11 mouse cellular contexts compared by ENCODE assay signal in the genomic region with DNA sequence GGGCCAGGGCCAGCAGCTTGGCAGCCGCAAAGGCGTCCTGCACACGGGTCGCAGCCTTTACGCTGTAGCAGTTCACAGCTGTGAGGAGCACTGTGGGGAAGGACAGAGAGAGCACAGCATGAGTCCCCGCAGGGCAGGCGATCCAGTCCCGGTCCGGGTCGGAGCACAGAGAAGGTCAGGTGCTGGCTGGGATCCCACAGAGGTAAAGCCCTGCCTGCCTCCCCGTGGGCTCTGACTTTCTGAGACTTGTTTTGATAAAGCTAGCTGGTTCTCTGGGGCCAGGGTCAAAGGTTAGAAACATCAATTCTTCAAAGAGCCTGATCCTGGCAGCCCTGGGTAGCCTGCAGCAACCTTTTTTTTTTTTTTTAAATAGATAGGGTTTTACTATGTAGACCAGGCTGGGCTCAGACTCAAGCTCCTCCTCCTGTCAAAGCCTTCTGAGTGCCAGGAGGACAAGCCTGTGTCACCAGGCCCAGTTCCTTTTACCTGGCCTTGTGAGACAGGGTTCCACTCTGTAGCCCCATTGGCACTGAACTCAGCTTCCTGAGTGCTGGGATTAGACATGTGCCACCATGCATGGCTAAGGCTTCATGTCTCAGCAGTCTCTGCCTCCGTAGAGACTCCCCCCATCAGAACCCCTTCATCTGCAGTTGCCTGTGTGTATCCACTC. TPM values are rescaled to one million over a fixed set of nuclear protein-coding genes. Genes with fewer than 3 reads are reported as not detected.
A peak's percentile ranks its signal among the peaks of the same experiment; 100 is the strongest.
DNase-seq lines count a peak whose midpoint lies in the region; ATAC-seq and TF ChIP-seq lines count a peak whose summit lies in the region.
"Had no signal": no experiment of that assay in that cellular context is flagged by ENCODE, and none has a peak within 500 bp of the region (broad histone marks: within the 10 kb centered on the region; RNA-seq: fewer than 3 reads in every experiment).

No protein-coding gene starts in this region.

- peak overlapping the region; percentile 91; the same call in 1 of the 2 replicates for H3K27ac ChIP-seq in forebrain, embryonic 16.5 days (ENCODE audit: low read length)
- no peak overlapping the region for H3K27ac ChIP-seq in forebrain, postnatal 0 days (ENCODE audit: low read depth, low read length)
- H3K27ac ChIP-seq in hindbrain, embryonic 16.5 days (ENCODE audit: low read depth, low read length) = no peak overlapping the region
- H3K27ac ChIP-seq in liver, embryonic 13.5 days = peak overlapping the region; percentile 100

- H3K4me1 ChIP-seq in forebrain, embryonic 16.5 days (replicated peaks; ENCODE audit: control insufficient read depth, insufficient read depth, low read length) = peaks cover 29% of the 10 kb centered on the region
- peaks cover 19% of the 10 kb centered on the region for H3K4me1 ChIP-seq in forebrain, postnatal 0 days (ENCODE audit: insufficient read depth)
- H3K4me1 ChIP-seq in E14TG2a.4 (replicated peaks; ENCODE audit: low read depth, low read length) = peaks cover 87% of the 10 kb centered on the region
- peaks cover 31% of the 10 kb centered on the region for H3K4me1 ChIP-seq in hindbrain, embryonic 16.5 days (ENCODE audit: control insufficient read depth, insufficient read depth, low read depth, low read length)
- H3K4me1 ChIP-seq in liver, embryonic 13.5 days (replicated peaks) = peaks cover 84% of the 10 kb centered on the region

- H3K4me2 ChIP-seq in forebrain, embryonic 16.5 days (ENCODE audit: low read length) = no peak overlapping the region
- H3K4me2 ChIP-seq in forebrain, postnatal 0 days (ENCODE audit: low read depth) = no peak overlapping the region
- H3K4me2 ChIP-seq in hindbrain, embryonic 16.5 days (ENCODE audit: low read length) = no peak overlapping the region
- peak overlapping the region; percentile 87 for H3K4me2 ChIP-seq in liver, embryonic 13.5 days

- H3K9ac ChIP-seq in forebrain, embryonic 16.5 days (replicated peaks; ENCODE audit: low read depth, low read length) = no peak overlapping the region
- no peak overlapping the region for H3K9ac ChIP-seq in forebrain, postnatal 0 days
- peak overlapping the region; percentile 7; the same call in 1 of the 2 replicates for H3K9ac ChIP-seq in hindbrain, embryonic 16.5 days (ENCODE audit: low read depth, low read length)
- peak overlapping the region; percentile 91 for H3K9ac ChIP-seq in liver, embryonic 13.5 days

- no peaks in the 10 kb centered on the region for H3K27me3 ChIP-seq in forebrain, embryonic 16.5 days (replicated peaks; ENCODE audit: control insufficient read depth, insufficient read depth, low read length)
- no peaks in the 10 kb centered on the region for H3K27me3 ChIP-seq in forebrain, postnatal 0 days (ENCODE audit: insufficient read depth, low read length)
- no peaks in the 10 kb centered on the region for H3K27me3 ChIP-seq in E14TG2a.4 (ENCODE audit: insufficient read depth, low read length)
- H3K27me3 ChIP-seq in hindbrain, embryonic 16.5 days (replicated peaks; ENCODE audit: control insufficient read depth, insufficient read depth, low read length) = no peaks in the 10 kb centered on the region
- H3K27me3 ChIP-seq in liver, embryonic 13.5 days = no peaks in the 10 kb centered on the region

- no peaks in the 10 kb centered on the region for H3K9me3 ChIP-seq in forebrain, embryonic 16.5 days (ENCODE audit: control insufficient read depth, low read length)
- no peaks in the 10 kb centered on the region for H3K9me3 ChIP-seq in forebrain, postnatal 0 days (ENCODE audit: low read length)
- no peaks in the 10 kb centered on the region for H3K9me3 ChIP-seq in E14TG2a.4 (ENCODE audit: low read length)
- H3K9me3 ChIP-seq in hindbrain, embryonic 16.5 days (ENCODE audit: control insufficient read depth, low read length) = no peaks in the 10 kb centered on the region
- H3K9me3 ChIP-seq in liver, embryonic 13.5 days (replicated peaks) = no peaks in the 10 kb centered on the region

- WGBS in forebrain, embryonic 16.5 days = 40% methylated on average over 12 of the region's 12 CpGs
- WGBS in forebrain, postnatal 0 days = 52% methylated on average over 12 of the region's 12 CpGs
- WGBS in hindbrain, embryonic 16.5 days = 29% methylated on average over 12 of the region's 12 CpGs
- 83% methylated on average over 12 of the region's 12 CpGs for WGBS in liver, embryonic 13.5 days (ENCODE audit: insufficient replicate concordance)

- no peaks in the 10 kb centered on the region for H3K36me3 ChIP-seq in forebrain, embryonic 16.5 days (ENCODE audit: control insufficient read depth, insufficient read depth)
- H3K36me3 ChIP-seq in forebrain, postnatal 0 days (ENCODE audit: insufficient read depth) = peaks cover 16% of the 10 kb centered on the region
- peaks cover 88% of the 10 kb centered on the region for H3K36me3 ChIP-seq in E14TG2a.4 (ENCODE audit: insufficient read depth, low read length)
- no peaks in the 10 kb centered on the region for H3K36me3 ChIP-seq in hindbrain, embryonic 16.5 days (ENCODE audit: control insufficient read depth, insufficient read depth, low read length)
- peaks cover 78% of the 10 kb centered on the region for H3K36me3 ChIP-seq in liver, embryonic 13.5 days

- DNase-seq in forebrain, postnatal 0 days = no peak
- DNase-seq in liver, embryonic 13.5 days = no peak
- DNase-seq in right cerebral cortex, postnatal 4 days = no peak
- DNase-seq in B cell, adult 2 months = no peak
- DNase-seq in thymus, postnatal 10 days (ENCODE audit: low spot score in 2 of 2) = no peak

- TF ChIP-seq CTCF in forebrain, postnatal 0 days (IDR thresholded peaks at IDR 0.05; ENCODE audit: low read depth) = no peak
- TF ChIP-seq CTCF in E14TG2a.4 (conservative IDR thresholded peaks at IDR 0.05; ENCODE audit: low read length) = no peak

- no peak for ATAC-seq in forebrain, embryonic 16.5 days
- no peak for ATAC-seq in forebrain, postnatal 0 days
- ATAC-seq in hindbrain, embryonic 16.5 days = no peak
- no peak for ATAC-seq in liver, embryonic 13.5 days (ENCODE audit: low read depth)
- ATAC-seq: CD4-positive, CD25-positive, alpha-beta regulatory T cell, adult 4 months; lung, postnatal 0 days had no signal

- H3K4me3 ChIP-seq in forebrain, embryonic 16.5 days (replicated peaks; ENCODE audit: low read length) = no peak overlapping the region
- no peak overlapping the region for H3K4me3 ChIP-seq in forebrain, postnatal 0 days (ENCODE audit: low read depth, low read length)
- peak overlapping the region; percentile 26; the same call in 1 of the 2 replicates for H3K4me3 ChIP-seq in E14TG2a.4 (replicated peaks; ENCODE audit: low read length)
- no peak overlapping the region for H3K4me3 ChIP-seq in hindbrain, embryonic 16.5 days (ENCODE audit: low read length)
- peak overlapping the region; percentile 56; the same call in 1 of the 2 replicates for H3K4me3 ChIP-seq in liver, embryonic 13.5 days (replicated peaks)

RNA-seq across cellular contexts. Expression of a gene that starts 10.9 kb away (rescaled TPM):
- polyA plus RNA-seq in forebrain, embryonic 16.5 days (2015; fragmentation: Nextera tagmentation; extraction: Ambion mirVana) = 44.1 and 47.5 TPM in 2 replicates
- 58.1 and 99.4 TPM in 2 replicates for total RNA-seq in forebrain, postnatal 0 days (2014; rRNA removed)
- 64.7 and 67.9 TPM in 2 replicates for polyA plus RNA-seq in forebrain, postnatal 0 days (2015; fragmentation: Nextera tagmentation; extraction: Ambion mirVana)
- polyA plus RNA-seq in hindbrain, embryonic 16.5 days (2015; fragmentation: Nextera tagmentation; extraction: Ambion mirVana) = 44.9 and 57.8 TPM in 2 replicates
- polyA plus RNA-seq in liver, embryonic 13.5 days (2015; fragmentation: Nextera tagmentation; extraction: Ambion mirVana) = 32.2 and 37.5 TPM in 2 replicates

RNA-seq across cellular contexts. Expression of a gene that starts 48.1 kb away (rescaled TPM):
- polyA plus RNA-seq in forebrain, embryonic 16.5 days (2015; fragmentation: Nextera tagmentation; extraction: Ambion mirVana) = 0.50 and 0.72 TPM in 2 replicates
- total RNA-seq in forebrain, postnatal 0 days (2014; rRNA removed) = 0.23 TPM in 1 of 2 replicates, not detected in the other
- polyA plus RNA-seq in forebrain, postnatal 0 days (2015; fragmentation: Nextera tagmentation; extraction: Ambion mirVana) = 0.48 and 0.52 TPM in 2 replicates
- 0.25 and 0.40 TPM in 2 replicates for polyA plus RNA-seq in hindbrain, embryonic 16.5 days (2015; fragmentation: Nextera tagmentation; extraction: Ambion mirVana)
- polyA plus RNA-seq in liver, embryonic 13.5 days (2015; fragmentation: Nextera tagmentation; extraction: Ambion mirVana) = 0.88 and 1.1 TPM in 2 replicates
- polyA plus RNA-seq: CD4-positive, CD25-positive, alpha-beta regulatory T cell, adult 4 months; gonadal fat pad, adult 2 months had no signal

RNA-seq across cellular contexts. Expression of a gene that starts 52.9 kb away (rescaled TPM):
- 68.4 and 69.9 TPM in 2 replicates for polyA plus RNA-seq in forebrain, embryonic 16.5 days (2015; fragmentation: Nextera tagmentation; extraction: Ambion mirVana)
- 37.9 and 44.1 TPM in 2 replicates for total RNA-seq in forebrain, postnatal 0 days (2014; rRNA removed)
- polyA plus RNA-seq in forebrain, postnatal 0 days (2015; fragmentation: Nextera tagmentation; extraction: Ambion mirVana) = 29.3 and 30.0 TPM in 2 replicates
- polyA plus RNA-seq in hindbrain, embryonic 16.5 days (2015; fragmentation: Nextera tagmentation; extraction: Ambion mirVana) = 49.9 and 54.9 TPM in 2 replicates
- polyA plus RNA-seq in liver, embryonic 13.5 days (2015; fragmentation: Nextera tagmentation; extraction: Ambion mirVana) = 14.5 and 18.1 TPM in 2 replicates

Comparison
In these comparisons a context has a peak if more than half of its experiments do, and no peak if none do; other contexts are left out.
1. H3K27ac ChIP-seq: peak in forebrain, embryonic 16.5 days (single experiment) and liver, embryonic 13.5 days (single experiment); none in forebrain, postnatal 0 days (single experiment) and hindbrain, embryonic 16.5 days (single experiment).
2. H3K4me3 ChIP-seq: peak in E14TG2a.4 (single experiment) and liver, embryonic 13.5 days (single experiment); none in forebrain, embryonic 16.5 days (single experiment), forebrain, postnatal 0 days (single experiment) and hindbrain, embryonic 16.5 days (single experiment).
3. H3K9ac ChIP-seq: peak in hindbrain, embryonic 16.5 days (single experiment) and liver, embryonic 13.5 days (single experiment); none in forebrain, embryonic 16.5 days (single experiment) and forebrain, postnatal 0 days (single experiment).